Mouse (Mus musculus): ENCODE results near the gene Tmsb10. TPM values are rescaled to one million over a fixed set of nuclear protein-coding genes. Genes with fewer than 3 reads are reported as not detected.

The Tmsb10 gene
- polyA plus RNA-seq, 1 experiment = 6,677 TPM

GRCm38 (mm10) chr6:72911261-72911660 lies 47.3 kb downstream of the Tmsb10 start:
- no peaks in the 10 kb centered on the region for H3K79me2 ChIP-seq (ENCODE audit: control insufficient read depth, insufficient read depth)
- no peak overlapping the region for H3K4me3 ChIP-seq
- no peak overlapping the region for H3ac ChIP-seq (ENCODE audit: control insufficient read depth, insufficient read length)
- H3K27me3 ChIP-seq (ENCODE audit: control insufficient read depth, insufficient read depth, insufficient read length) = no peaks in the 10 kb centered on the region
- no peaks in the 10 kb centered on the region for H3K36me3 ChIP-seq (ENCODE audit: control insufficient read depth, insufficient read depth)
- TF ChIP-seq TCF12 (IDR thresholded peaks at IDR 0.05; ENCODE audit: insufficient read depth, poor library complexity, severe bottlenecking) (no peak), POLR2A (IDR thresholded peaks at IDR 0.05; ENCODE audit: insufficient read length, low read depth) (no peak), MYOD1 (IDR thresholded peaks at IDR 0.05; ENCODE audit: control insufficient read depth in 1 of 3, insufficient read length in 2 of 3, low read depth in 2 of 3) (no peak), POLR2AphosphoS2 (IDR thresholded peaks at IDR 0.05; ENCODE audit: insufficient read length, low read depth) (no peak), USF1 (IDR thresholded peaks at IDR 0.05; ENCODE audit: low read depth) (no peak)
- no peak overlapping the region for H3K4me2 ChIP-seq (ENCODE audit: low read depth)

Other genes starting within 250 kb of the Tmsb10 start
- gene Tcf7l1, start 169.5 kb downstream of the Tmsb10 start, polyA plus RNA-seq (2012; fragmentation: generic; extraction: Trizol) = 13.3 TPM
- gene Kcmf1, start 58.8 kb downstream of the Tmsb10 start, polyA plus RNA-seq (2012; fragmentation: generic; extraction: Trizol) = 110 TPM

Data from myocyte (in vitro differentiated cells).